Mouse (Mus musculus): ENCODE data around the gene Safb. TPM values are rescaled to one million over a fixed set of nuclear protein-coding genes. Genes with fewer than 3 reads are reported as not detected.
"Not testable (repeated sequence)": the region's sequence is repeated elsewhere in the genome, so short reads cannot be mapped to it uniquely, and the experiment has no call there.

The Safb gene
- polyA plus RNA-seq, 3 experiments from 2014 or later: 36.9 to 55.3 (median 39.7) TPM

DNA sequence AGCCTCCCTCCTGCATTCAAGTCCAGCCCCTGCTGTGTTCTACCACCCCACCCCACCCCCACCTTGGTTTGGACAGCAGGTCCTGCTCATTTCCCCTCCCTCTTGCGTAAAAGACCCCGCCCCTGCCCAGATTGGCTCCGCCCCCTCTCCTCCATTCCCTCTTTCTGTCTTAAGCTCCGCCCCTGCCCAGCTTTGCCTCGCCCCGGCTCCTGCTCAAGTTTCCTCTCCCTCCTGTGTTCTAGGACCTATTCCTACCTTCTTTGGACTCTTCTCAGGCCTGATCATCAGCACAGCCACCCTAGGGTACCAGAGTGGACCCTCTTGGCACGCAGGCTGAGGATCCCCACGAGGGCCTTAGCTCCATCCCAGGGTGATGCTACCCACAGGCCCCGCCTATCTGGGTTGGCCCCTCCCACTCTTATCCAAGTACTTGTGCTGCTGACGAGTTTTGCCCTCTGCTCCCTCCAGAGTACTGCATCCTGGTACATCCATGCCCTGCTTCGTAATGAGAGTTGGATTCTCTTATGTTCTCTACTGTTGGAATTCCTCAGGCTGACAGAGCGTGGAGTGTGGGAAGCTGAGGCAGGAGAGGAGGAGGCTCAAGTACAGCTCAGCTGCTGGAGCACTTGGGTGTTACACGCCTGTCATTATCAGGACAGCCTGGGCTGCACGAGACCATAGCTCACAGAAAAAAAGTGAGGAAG, 27.4 kb downstream of the Safb start:
- no peak for ATAC-seq

GRCm38 (mm10) chr17:56612565-56612939, 27.9 kb downstream of the Safb start:
- ATAC-seq: not testable (repeated sequence)

DNA sequence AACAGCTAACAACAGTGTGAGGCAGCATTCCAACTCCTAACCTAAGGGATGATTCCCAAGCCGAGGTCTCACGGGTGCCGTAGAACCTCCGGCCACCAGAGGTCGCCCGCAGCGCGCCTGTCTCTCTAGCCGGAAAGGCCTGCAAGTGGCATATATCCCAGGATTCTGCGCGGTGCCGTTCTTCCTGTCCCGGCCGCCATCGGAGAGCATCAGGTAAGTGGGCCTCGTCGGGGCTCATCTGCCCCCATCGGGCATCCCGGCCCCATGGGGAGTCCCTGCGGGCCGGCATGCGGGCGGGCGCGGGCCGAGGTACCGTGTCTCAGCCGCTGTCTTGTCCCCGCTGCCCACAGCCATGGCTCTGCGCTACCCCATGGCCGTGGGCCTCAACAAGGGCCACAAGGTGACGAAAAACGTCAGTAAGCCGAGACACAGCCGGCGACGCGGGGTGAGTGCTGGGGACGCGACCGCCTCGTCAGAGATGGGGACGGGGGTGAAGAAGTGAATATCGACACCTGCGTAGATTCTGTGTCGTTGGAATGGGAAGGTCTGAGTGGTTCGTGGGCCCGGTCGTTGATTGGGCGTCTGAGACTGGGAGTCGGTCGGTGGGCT, 28.7 kb downstream of the Safb start, which contains the start of gene Rpl36:
TSS of gene Rpl36 (plus strand) at position 181 of the 609 bp plus-strand sequence.
- ATAC-seq: peak; percentile 72

GRCm38 (mm10) chr17:56613893-56614292, 29.3 kb downstream of the Safb start:
- ATAC-seq: not testable (repeated sequence)

- ATAC-seq: no peak
Measured at GRCm38 (mm10) chr17:56614391-56615135, 29.9 kb downstream of the Safb start.

- ATAC-seq: no peak
Measured at GRCm38 (mm10) chr17:56615136-56615784, 30.6 kb downstream of the Safb start.

DNA sequence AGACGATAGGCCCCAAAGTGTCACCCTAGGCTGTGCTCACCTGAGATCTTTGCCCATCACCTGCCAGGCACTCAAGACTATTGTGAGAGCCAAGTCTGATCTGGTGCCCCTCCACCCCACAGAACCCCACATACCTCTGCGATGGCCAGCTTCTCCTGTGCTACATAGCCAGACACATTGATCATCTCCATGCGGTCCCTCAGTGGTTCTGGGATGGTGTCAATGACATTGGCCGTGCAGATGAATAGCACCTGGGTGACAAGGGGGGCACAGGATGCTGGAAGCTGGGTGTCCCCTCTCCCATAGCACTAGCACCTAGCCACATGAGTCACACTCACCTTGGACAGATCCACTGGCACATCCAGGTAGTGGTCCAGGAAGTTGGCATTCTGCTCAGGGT, 31.2 kb downstream of the Safb start:
- ATAC-seq: no peak

DNA sequence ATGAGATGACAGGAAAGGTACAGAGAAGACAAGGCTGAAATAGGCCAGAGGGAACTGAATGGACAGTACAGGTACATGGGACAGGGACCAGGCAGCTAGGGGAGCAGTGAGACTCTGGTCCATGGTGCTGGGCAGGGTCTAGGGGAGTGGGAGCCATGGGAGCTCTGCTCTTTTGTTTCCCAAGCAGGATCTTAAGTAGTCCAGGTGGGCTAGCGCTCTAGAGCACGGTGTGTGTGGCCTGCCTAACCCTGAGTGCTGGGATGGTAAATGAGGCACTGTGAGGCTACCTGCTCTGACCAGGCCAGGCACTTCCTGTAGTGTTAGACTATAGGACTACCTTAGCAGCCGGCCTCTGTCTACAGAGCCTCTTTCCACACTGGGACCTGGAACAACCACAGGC, 32.1 kb downstream of the Safb start:
- ATAC-seq: no peak

DNA sequence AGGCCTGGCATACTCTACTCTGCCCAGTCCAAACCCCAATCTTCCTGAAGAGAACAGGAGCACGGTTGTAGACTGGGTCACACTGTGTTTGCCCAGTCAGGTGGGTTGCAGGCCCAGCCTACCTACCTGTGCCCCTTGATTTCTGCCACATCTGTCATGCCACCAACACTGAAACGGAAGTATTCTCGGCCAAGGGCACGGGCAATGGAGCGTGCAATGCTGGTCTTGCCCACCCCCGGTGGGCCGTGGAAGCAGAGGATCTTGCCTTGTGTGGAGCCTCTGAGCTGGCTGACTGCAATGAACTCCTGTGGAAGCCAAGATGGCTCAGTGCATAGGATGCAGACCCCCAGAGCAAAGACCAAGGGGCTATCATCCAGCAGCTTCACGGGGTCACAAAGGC, 33.0 kb downstream of the Safb start:
- ATAC-seq: no peak

DNA sequence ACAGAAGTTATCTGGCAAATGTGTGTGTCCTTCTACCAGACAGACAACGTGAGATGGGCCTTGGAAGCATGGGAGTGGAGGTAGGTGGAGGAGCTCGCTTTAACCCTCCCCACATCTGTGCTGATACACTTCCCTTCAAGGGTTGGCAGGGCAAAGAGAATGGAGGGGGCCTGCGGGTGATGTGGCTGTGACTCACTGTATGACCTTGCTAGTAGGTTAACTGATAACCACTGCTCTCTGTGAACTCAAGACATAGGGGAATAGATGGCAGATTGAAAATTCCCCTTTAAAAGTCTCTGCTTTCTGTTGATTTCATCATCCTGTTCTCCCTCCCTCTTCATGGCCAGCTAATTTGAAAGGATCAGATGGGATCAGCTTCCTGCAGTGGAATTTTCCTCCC, 40.9 kb downstream of the Safb start:
- ATAC-seq: no peak

DNA sequence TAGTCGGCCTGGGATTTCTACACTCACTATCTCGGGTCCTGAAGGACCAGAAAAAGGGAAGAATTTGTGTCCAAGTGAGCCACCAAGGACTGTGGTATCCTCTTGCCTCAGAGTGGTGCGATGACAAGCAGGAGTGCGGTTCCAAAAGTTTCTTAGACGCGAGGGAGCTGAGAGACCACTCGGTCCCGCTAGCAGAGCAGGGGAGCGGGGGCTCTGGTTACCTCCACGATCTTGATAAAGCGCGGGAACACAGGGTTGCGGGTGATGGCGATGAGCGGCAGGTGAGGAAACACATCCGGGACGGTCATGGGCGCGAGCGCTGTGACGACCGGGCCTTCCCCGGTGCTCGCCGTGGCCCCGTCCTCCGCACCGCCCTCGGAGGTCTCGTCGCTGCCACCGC, 41.6 kb downstream of the Safb start:
- peak; percentile 3 for ATAC-seq

GRCm38 (mm10) chr17:56626754-56627470, 42.3 kb downstream of the Safb start, which contains the start of gene Lonp1:
Lonp1 (minus strand) TSS chr17:56626887.
- peak; percentile 92 for ATAC-seq

DNA sequence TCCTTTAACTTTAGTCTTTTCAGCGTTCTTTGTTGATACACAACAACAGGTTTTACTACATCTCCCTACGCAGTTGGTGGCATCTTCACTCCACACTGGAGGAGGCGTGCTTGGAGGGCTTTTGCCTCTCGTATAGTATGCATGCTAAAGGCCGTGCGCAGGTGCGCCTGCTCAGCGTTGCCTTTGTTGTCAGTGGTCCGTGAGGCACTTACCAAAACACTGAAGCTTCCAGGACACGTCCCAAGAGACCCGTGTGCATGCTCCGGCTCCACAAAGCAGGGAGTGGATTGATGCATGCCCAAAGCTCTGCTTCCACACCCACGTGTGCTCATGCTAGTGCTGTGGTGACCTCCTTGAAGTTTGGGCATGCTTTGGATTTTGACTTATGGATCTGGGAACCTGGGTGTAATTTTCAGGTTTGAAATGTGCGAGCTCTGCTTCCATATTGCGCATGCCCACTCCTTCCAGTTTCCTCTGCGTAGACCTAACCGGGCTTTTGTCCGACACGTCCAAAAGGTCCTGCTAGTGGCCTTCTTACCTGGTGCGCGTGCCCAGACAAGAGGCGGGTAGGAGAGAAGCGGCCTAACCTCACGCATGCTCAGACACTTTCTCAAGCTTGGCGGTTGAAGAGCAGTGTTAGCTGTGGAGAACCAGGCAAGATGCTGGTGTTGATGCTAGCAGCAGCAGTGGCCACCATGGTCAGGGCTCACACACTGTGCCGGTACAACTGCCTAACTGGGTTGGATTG, 43.1 kb downstream of the Safb start, which contains the start of gene Catsperd:
TSS of gene Catsperd (plus strand) at position 614 of the 748 bp plus-strand sequence.
- peak; percentile 12 for ATAC-seq

DNA sequence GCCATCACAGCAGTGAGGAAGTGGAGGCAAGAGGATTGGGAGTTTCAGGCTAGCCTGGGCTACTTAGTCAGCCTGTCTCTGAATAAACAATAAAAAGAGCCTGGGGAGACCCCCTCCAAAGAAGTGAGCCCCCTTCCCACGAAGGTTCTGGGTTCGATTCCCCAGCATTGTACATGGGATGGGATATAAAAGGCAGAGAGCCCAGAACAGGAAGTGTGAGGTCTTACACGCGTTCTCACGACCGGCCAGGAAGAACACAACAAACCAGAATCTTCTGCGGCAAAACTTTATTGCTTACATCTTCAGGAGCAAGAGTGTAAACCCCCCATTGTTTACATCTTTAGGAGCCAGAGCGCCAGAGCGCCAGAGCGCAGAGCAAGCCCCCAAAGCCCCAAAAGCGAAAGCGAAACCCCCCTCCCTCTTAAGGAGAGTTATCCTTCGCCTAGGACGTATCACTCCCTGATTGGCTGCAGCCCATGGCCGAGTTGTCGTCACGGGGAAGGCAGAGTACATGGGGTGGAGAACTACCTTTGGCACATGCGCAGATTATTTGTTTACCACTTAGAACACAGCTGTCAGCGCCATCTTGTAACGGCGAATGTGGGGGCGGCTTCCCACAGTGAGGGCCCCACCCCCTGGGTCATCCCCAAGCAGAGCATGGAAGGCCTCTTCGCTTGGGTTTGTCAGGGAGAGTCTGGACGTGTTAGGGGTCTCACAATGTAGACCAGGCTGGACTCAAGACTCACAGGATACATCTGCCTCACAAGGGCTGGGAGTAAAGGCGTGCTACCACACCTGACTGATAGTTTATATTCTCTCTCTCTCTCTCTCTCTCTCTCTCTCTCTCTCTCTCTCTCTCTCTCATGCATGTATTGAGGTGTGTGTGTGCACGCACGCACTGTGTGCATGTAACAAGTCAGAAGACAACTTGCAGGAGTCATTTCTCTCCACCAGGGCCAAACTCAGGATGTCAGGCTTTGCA, 45.5 kb downstream of the Safb start:
- not testable (repeated sequence) for ATAC-seq

- ATAC-seq: no peak
Measured at GRCm38 (mm10) chr17:56631807-56632206, 47.2 kb downstream of the Safb start.

- no peak for ATAC-seq
Measured at GRCm38 (mm10) chr17:56634023-56634422, 49.4 kb downstream of the Safb start.

DNA sequence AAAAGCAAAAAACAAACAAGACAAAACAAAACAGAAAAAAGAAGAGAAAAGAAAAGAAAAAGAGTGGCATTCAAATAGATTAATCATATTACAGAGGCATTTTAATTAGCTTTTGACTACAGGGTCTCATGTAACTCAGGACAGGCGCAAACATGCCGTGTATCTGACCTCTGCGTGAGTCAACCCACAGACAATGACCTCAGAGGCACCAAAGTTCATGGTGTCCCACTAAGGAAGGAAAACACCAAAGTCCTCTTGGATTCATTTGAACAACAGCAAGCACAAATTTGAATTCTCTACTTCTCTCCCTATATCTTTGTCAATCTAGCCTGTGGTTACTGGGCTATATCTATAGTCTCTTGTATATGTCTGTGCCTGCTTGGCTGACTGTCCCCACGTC, 58.6 kb downstream of the Safb start:
- no peak for ATAC-seq

- ATAC-seq: no peak
Measured at GRCm38 (mm10) chr17:56647546-56647945, 62.9 kb downstream of the Safb start.

GRCm38 (mm10) chr17:56651801-56652200, 67.2 kb downstream of the Safb start:
- no peak for ATAC-seq

- no peak for ATAC-seq
Measured at GRCm38 (mm10) chr17:56654771-56655170, 70.1 kb downstream of the Safb start.

All from inflammation-experienced regulatory T-cells, adult 6 months (primary cell).